Mouse (Mus musculus) regulatory T cell (primary cell): ENCODE results near the gene Ccnk.

Source experiments
- in situ Hi-C: fragments of 300-600 bp; cut with MboI, MseI; formaldehyde crosslinking; loops from one replicate; pipeline ENCODE4 v1.15.1; 2025; ENCODE audit warnings: high pct_unique_total_duplicates

The Ccnk gene

DNA sequence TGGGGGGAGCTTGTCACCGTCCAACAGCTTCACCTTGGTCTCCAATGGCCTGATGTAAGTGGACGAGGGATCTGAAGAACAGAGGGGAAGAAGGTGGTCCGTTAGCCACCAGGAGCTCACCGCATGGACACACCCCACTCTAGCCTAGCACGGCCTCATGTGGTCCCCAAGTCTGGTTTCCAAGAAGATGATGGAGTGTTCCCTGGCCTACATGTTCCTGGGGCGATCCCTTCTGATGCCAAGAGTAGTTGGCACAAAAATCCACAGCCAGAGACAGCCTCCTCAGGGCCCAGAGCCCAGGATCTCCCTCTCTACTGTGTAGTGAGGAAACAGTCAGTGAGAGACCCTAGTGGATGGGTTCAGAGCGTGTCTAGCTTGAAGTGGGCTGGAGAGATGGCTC, 42.3 kb downstream of the Ccnk start:
- in situ Hi-C loops = no loop called here

GRCm38 (mm10) chr12:108223357-108223756, 44.0 kb downstream of the Ccnk start:
- in situ Hi-C loops = no loop called here

- in situ Hi-C loops = loop anchor here (25.0 kb wide), 1 partner anchor 1937 kb away; no protein-coding TSS in a partner anchor
These were observed 46.4 kb downstream of the Ccnk start for GRCm38 (mm10) chr12:108225781-108226180.

- in situ Hi-C loops = loop anchor here (25.0 kb wide), 1 partner anchor 1936 kb away; no protein-coding TSS in a partner anchor
These were observed 46.8 kb downstream of the Ccnk start for GRCm38 (mm10) chr12:108226216-108226615.

- in situ Hi-C loops = loop anchor here (25.0 kb wide), 1 partner anchor 1935 kb away; no protein-coding TSS in a partner anchor
These were observed 47.6 kb downstream of the Ccnk start for GRCm38 (mm10) chr12:108226941-108227340.

DNA sequence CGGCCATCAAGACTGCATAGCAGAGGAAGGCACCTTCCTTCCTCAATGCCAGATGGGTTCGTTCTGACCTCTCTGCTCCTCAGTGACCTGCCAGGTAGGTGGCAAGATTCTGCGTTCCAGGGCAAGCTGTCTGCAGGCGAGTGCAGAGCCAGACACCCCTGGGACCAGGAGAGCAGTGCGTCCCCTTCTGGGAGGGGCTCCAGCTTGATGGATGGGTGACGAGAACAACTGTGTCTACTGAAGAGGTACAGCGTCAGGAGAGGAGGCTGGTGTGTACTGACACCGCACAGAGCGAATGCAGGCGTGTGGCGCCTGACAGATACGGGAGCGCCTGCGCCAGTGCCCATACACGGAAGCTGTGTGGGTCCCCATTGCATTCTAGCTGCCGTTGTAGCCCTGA, 48.1 kb downstream of the Ccnk start:
- in situ Hi-C loops = loop anchor here (25.0 kb wide), 1 partner anchor 1935 kb away; no protein-coding TSS in a partner anchor

- in situ Hi-C loops = loop anchor here (10.0 to 25.0 kb wide), 2 partner anchors 65 to 1932 kb away; no protein-coding TSS in a partner anchor
These were observed 50.7 kb downstream of the Ccnk start for GRCm38 (mm10) chr12:108230077-108230476.

GRCm38 (mm10) chr12:108230821-108231794, 51.7 kb downstream of the Ccnk start:
- in situ Hi-C loops = loop anchor here (10.0 to 25.0 kb wide), 2 partner anchors 64 to 1931 kb away; no protein-coding TSS in a partner anchor

- in situ Hi-C loops = loop anchor here (10.0 to 25.0 kb wide), 2 partner anchors 63 to 1930 kb away; no protein-coding TSS in a partner anchor
These were observed 52.5 kb downstream of the Ccnk start for GRCm38 (mm10) chr12:108231901-108232300.

DNA sequence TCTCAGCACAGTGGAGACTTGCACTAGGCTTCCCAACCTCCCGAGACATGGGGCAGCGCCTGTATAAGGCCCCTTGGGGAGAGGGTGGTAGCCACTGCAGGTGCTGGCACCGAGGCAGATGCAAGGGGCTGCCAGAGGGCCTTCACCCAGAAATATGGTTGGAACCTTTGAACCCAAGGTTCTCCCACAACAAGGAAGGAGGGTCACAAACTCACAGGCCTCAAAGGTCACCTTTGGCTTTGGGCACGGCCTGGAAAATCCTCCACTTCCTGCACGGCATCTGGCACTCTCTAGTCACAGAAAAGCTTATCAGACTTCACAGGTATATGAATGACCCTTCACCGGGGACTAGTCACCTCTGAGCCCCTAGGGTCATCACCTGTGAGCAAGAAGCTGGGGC, 54.4 kb downstream of the Ccnk start:
- in situ Hi-C loops = loop anchor here (10.0 to 25.0 kb wide), 2 partner anchors 61 to 1929 kb away; no protein-coding TSS in a partner anchor

DNA sequence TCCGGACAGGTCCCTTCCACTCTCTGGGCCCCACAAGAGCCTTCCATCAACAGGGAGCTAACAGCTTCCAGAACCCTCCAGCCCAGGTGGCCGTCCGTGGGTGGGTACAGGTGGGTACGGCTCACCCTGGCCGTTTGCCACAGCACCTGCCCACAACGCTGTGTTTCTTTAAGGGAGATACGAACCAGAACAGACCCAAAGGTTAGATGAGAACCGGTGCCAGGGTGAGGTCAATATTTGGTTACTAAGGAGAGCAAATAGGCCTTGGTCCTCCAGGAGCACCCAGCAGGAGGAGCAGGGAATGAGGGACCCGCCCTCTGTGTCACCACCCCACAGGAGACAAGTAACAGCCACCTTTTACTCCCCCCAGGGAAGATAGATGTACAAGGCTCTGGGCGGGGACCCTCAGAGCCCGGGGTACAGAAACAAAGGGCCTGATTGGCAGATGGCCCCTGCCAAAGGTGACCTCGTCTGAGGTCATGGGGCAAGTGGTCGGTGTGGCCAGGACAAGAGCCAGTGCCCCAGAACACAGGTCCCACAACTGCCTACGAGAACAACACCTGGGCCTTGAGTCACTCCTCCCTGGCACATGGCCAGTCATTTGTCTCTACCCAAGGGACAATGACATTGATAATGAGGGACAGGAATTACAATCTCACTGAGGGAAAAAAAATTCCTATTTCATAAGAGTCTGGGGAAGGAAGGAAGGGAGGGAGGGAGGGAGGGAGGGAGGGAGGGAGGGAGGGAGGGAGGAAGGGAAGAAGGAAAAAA, 55.6 kb downstream of the Ccnk start:
- in situ Hi-C loops = loop anchor here (10.0 to 25.0 kb wide), 2 partner anchors 60 to 1927 kb away; no protein-coding TSS in a partner anchor

DNA sequence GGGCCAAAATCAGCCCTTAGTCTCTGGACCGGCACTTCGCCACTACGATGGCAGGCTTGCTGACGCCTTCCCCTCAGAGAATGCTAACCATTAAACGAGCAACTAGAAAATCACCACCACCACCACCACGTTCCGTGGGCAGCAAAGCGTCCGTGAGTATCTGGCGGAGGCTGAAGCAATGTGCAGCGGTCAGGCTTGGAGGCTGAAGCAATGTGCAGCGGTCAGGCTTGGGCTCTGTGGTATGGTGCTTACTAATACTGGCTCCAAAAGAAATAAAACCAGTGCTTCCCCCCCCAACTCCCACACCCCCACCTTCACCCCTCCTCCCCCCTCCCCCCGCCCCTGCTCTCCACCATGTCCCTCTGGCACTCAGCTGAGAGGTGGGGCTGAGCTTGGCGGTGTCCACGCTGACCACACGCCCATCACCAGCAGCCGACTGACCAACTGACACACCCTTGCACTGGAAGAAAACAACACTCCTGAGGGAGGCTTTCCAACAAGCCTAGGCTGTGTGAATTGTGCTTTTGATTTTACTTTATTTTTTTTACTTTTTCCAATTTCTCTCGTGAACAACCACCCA, 56.7 kb downstream of the Ccnk start:
- in situ Hi-C loops = loop anchor here (10.0 to 25.0 kb wide), 2 partner anchors 59 to 1926 kb away; no protein-coding TSS in a partner anchor

- in situ Hi-C loops = loop anchor here (10.0 to 25.0 kb wide), 2 partner anchors 57 to 1925 kb away; no protein-coding TSS in a partner anchor
These were observed 58.1 kb downstream of the Ccnk start for GRCm38 (mm10) chr12:108237300-108238006.

DNA sequence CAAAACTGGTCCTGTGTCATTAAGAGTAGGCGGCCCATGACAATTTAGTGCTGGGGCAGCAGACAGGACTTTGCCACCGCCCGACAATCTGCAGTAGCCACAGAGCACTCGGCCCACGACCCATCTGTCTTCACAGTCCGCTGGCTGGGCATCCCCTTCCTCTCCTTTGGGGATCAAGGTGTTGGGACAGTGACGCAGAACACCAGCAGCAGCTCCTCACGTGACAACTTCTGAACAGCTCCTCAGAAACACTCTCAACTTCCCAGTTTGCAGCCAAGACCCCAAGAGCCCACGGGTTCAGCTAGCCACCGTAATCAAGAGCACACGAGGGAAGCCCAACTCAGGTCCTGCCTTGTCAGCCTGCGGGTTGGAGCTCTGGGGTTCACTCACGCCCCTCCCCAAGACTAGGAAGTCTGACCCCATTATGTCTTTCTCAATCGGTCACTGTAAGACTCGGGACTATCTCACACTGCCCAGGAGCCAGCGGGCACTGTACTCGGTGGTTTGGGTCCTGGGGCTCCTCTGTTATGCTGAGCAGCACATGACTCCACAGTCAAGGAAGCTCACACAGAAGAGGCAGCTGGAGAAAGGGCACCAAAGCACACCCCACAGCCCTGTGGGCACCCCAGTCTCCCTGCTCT, 59.1 kb downstream of the Ccnk start:
- in situ Hi-C loops = loop anchor here (10.0 to 25.0 kb wide), 2 partner anchors 56 to 1924 kb away; no protein-coding TSS in a partner anchor

DNA sequence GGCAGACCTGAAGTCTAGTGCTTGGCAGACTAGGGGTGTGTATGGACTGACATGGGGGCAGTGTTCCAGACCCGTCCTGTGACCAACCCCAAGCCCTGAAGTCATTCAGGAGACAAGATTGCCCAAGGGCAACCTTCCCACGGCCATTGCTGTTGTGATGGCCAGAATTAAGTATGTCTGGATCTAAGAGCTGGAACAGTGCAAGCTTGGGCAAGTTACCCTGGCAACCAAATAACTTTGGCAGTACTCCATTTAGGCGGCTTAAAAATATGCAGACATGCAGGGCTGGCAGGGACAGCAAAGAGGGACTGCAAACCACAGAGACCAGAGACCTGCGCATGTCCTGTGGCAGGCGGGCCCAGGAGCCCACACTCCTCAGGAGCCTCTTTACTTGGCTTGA, 60.1 kb downstream of the Ccnk start:
- in situ Hi-C loops = loop anchor here (10.0 to 25.0 kb wide), 2 partner anchors 55 to 1923 kb away; no protein-coding TSS in a partner anchor

DNA sequence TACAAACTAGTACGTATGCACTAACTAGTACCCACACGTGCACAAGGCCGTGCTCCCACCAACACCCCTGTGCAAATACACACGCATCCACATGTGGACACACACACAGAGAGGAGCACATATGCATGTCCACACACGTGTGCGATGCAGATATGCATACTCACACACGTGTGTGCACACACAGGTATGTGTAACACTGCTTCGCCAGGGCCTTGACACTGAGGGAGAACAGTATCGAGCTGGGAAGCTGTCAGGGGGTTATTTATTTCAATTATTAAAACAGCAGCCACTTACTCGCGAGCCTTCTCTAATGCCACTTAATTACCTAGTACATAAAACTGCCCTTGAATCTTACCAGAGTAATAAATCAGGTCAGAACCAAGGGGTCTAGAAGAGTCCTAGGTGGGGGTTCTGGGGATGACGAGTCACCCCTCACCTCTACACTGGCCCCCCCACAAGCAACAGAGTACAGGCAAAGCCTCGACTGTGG, 61.1 kb downstream of the Ccnk start:
- in situ Hi-C loops = loop anchor here (25.0 kb wide), 1 partner anchor 1922 kb away; no protein-coding TSS in a partner anchor

DNA sequence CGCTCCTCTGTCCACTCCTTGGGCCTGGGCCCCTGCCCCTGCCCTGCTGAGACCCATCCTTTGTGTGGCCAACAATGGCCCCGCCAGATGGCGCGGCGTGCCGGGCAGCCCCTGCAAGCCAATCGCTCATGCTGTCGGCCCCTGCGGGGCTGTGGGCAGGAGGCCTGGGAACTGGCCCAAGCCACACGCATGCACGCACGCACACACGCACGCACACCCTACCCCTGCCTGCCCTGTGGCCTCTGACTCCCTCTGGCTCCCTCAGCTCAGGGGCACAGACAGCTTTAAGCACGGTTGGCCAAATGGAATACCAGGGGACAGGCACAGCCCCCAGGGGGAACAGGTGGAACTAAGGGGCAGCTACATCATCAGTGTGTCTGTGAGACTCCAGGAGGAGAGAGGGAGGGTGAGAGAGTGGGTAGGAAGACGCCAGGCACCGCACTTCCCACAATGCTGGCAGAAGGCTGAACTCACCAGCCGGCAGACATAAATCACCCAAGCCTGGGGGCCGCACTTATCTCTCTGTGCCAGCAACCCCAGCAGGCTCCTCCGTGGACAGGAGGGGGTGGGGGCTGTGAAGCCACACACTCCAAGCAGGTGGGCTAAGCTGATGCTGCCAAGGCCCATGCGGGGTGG, 61.7 kb downstream of the Ccnk start:
- in situ Hi-C loops = loop anchor here (25.0 kb wide), 1 partner anchor 1921 kb away; no protein-coding TSS in a partner anchor

- in situ Hi-C loops = loop anchor here (25.0 kb wide), 1 partner anchor 1921 kb away; no protein-coding TSS in a partner anchor
These were observed 62.2 kb downstream of the Ccnk start for GRCm38 (mm10) chr12:108241626-108242025.

DNA sequence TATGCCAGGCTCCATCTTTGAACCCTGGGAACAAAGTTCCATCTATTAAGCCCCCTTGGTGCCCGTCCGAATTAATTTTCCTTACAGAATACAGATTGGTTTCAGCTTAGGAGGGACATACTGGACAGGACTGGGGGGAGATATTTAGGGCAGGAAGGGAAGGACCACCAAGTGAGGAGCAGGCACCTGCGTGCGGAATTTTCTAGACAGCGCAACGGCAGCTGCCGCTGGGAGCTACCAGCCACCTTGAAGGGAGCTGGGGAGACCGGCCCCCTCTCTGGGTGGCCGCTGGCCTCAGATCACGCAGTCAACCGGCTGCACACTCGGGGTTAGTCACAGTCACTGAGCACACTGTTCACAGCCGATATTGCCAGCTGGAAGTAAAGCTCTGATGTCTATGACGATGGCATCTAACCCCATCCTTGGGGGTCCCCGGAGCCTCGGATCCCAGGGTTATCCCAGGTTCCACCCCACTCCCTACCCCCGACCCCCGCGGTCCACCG, 62.9 kb downstream of the Ccnk start:
- in situ Hi-C loops = loop anchor here (25.0 kb wide), 1 partner anchor 1920 kb away; no protein-coding TSS in a partner anchor
